Mouse (Mus musculus) right cerebral cortex, postnatal 4 days (tissue): ENCODE measurements at regions not wholly inside any gene's neighbourhood (a gene's known extent, or its start where the extent isn't known, plus 50 kb on each side); places are given as distances from the start of the nearest gene placed in this dataset.
"Not testable (repeated sequence)": the region's sequence is repeated elsewhere in the genome, so short reads cannot be mapped to it uniquely, and the experiment has no call there.

Experiments used
- DNase-seq: peaks from one replicate; pipeline ENCODE4 v3.0.0-alpha.2; 2022

DNA sequence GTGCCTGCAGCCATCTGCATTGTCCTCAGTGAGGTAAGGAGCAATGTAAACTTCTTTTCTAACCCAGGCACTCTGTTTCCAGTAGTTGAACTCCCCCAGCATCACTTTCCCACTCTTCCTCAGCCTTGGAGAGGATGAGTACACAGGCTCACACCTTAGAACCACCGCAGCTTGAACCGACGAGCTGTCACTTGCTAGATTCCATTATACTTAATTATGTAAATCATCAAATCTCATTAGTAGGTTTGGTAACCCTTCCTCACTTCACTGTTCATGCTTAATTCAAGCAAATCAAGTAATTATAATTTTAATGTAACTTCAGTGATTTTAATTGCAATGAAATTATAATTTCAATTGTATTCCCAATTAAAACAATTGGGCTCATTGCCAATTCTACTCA is 408.0 kb downstream of the Med10 start:
- no peak for DNase-seq

DNA sequence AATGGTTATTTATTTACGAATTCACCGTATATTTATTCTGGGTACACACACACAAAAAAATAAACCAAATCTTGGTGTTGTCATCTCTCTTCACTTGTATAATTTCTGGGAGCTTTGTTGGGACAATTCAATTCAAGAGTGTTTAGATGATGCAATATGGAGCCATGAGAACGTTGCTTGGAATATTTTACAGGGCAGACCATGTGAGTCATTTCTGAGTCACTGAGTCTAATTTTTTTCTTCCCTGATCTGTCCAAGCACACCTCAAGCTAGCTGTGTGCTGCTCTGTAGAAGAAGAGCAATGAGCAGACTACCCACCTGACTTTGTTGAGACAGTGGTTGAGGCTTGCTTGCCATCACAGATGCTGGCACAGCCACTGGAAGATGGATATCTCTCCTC is 410.8 kb downstream of the Med10 start:
- no peak for DNase-seq

DNA sequence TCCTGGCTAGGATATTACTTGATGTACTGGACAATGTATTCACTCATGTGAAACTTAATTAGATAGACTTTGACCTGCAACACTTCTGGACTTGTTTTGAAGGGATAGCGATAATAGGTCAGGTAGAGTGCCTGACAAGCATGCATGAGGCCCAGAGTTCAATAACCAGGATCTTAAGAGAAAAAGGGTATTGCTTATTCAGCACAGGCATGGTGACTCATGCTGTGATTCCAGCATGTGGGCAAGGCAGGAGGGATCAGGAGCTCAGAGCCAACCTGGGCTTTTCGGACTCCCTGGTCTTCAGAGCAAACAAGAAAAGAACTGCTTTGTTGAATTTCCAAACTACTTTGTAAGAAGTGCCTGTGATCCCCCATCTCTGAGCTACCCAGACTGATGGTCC is 411.4 kb downstream of the Med10 start:
- DNase-seq, result no peak

DNA sequence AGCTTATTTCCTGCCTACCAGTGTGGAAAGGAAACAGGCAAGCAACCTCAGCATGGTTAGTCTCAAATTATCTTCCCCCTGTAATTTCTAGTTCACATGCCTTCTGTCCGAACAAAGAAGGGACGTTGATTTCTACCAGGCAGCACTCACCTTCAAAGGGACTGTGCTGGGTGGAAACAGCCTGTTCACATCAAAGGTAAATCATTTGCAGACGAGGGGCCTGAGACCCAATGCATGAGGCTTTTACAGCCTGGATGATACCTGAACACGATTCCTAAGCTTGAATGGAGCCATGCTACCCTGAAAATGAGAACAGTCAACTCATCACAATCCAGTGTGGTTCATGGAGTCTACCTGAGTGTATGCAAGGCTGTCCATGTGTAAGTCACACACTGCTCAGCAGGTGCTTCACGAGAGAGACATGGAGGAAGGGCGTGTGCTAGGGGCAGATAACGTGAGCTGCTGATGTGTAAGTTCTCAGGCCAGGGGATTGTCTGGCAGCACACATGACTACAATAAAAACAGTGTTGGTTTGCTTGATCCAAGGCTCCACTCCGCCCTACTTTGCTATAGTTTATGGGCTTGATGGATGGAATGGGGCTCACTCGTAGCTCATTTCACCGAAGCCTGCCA is 411.9 kb downstream of the Med10 start:
- DNase-seq, result no peak

DNA sequence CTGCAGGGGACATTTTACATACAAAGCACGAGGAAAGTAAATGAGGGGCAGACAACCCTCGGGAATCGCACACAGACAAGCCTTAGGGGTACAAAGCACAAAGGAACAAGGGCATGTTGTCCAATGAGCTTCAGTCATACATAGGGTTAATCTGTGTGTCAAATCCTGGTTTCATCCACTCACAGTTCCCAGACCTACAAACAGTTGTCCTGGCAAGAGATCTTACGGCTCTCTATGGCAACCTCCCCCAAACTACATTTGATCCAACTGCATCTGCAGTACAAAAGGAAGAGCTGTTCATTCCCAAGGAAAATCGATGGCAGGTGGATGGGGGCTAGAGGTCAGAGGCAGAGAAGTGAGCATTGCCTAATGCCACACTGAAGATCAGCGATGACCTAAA is 413.9 kb downstream of the Med10 start:
- DNase-seq, result no peak

DNA sequence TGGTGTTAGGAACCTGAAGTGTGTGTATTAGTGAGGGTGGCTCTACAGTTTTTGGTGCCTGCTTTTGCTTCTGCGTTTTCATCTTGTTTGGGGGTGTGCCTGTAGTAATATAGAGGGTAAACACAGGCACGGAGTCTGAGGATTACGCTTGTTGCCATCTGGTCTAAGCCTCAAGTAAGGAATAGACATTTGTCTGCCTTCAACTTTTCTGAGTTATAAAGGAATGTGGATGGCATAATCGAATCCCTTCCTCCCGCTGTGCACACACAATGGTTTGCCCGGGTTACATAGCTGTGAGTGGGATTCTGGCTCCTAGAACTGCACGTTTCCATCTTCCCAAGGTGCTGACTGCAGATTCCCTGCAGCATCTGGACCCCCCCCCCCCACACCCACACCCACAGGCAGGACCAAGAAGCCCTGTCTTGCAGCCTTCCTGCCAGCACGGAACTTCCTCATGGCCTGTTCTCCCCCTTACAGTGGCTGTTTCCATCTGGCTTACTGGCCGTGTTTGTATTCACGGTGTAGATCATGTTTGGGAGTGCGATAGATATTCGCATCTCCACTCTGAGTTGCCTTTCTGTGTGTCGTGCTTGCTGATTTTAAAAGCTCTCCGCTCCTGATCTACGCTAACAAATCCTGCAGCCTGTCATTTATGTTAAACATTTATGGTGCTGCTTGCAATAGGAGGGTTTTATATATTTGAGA is 415.4 kb downstream of the Med10 start:
- peak; percentile 9 for DNase-seq

DNA sequence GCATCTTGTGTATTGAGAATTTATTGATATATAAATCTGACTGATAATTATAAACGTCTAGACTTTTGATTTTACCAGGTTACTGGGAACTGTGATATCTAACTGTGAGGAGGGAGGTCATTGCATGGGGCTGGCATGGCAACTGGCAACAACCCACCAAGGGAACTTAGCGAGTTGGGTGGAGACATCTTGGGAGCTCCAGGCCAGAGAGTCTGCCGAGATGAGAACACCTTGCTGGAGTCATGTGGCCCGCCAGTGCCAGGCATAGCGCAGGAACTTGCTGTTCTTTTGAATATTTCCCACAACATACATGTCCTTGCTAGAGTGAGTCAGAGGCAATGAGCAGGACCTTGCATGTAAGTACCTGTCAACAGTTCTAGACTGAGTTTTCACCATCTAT is 413.9 kb downstream of the Ice1 start:
- no peak for DNase-seq

DNA sequence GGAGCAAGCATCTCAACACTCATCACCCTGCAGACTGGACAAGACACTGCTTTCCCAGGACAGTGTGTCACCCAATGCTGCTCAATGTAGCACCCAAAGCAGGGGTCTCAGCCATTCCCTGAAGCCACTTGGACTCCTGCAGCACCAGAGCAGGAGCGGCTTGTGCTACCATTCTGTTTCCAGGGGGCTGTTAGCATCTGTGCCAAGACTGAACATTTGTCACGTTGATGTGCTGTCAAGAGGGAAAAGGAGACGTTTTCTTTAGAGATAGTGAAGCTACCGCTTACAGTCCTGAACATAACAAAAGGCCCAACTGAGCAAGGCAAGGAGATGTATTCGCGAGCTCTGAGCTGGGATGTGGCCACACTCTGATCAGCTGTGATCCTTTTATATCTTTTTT is 410.3 kb downstream of the Ice1 start:
- DNase-seq, result no peak

DNA sequence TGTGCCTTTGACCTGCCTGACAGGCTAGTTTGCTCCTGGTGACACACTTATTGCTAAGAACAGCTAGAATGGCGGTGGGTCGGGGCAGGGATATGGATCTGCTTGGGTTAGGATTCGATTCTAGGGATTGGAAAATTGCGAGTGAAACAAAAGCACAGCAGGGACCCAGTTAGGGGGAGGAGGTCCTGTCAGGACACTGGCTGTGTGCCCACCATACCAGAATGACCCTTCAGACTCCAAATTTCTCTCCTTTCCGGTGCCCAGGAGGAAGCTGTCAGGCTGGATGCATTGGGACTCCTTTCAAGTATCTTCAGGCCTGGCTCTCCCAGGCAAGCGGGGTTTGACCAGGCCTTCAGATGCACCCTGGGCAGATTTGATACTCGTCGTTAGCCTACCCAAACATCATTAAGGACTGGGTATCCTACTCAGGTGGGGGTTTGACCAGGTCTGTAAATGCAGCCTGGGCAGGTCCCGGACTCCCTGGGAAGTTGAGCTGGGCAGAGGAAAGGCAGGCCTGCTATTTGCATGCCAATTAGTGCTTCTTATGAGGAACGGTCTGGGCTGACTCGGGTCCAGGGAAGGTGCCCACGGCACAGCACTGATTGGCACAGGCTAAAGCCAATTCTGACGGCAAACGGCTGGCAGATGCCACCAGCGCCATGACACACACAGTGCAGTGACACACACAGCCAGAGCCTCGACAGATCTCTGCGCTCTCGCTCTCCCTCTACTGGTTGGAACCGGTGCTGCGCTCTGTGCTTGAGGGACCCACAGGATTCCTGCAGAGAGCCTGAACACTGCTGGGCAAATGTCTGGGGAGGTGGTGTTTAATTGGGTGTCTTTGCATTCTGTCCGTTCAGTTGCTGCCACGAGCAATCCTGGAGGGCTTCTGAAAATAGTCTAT is 403.3 kb downstream of the Ice1 start:
- DNase-seq, result peak; percentile 84

DNA sequence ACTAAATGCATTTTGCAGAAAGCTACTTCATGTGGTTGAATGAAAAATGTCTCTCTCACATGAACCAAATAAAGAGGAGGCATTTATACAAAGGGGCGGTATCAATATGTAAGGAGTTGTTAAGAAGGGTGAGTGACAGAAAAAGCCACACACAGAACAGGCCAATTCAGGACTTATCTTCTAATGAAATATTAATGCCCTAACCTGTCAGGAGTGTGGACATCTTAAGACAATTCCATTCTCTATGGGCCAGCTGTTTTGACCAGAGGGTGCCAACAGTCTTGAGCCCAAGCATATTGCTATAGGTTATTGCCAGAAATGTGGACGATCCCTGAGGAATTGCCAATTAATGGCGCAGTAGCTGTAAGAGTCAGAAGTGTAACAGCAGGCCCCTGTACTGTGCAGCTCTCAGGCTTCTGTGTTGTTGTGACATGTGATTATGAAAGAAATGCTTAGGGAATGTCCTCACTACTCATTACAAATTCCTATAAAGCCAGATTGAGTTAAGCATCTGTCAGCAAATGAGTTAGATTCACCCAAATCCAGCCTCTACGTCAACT is 393.8 kb downstream of the Ice1 start:
- DNase-seq, result no peak

DNA sequence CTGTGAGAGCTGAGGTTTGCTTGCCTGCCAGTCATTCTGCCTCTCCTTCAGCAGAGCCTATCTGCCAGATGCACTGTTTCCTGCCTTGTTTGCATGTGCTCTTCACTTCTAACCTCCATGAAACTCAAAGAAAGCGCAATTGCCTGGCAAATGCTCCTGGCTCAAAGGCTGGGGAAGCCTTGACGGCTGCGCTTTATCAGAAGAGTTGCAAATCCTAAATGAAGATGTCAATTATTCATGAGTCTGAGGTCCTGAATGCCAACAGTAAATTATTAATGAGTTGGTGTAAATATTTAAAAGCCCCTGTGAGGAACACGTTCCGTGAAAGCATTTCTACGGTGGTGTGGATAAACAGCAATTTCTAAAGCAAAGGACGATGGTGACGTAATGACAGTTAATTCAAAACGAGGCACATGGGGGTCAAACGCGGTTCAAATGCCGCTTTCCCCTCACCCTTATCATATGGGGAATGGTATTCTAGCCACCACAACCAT is 377.4 kb downstream of the Ice1 start:
- no peak for DNase-seq

DNA sequence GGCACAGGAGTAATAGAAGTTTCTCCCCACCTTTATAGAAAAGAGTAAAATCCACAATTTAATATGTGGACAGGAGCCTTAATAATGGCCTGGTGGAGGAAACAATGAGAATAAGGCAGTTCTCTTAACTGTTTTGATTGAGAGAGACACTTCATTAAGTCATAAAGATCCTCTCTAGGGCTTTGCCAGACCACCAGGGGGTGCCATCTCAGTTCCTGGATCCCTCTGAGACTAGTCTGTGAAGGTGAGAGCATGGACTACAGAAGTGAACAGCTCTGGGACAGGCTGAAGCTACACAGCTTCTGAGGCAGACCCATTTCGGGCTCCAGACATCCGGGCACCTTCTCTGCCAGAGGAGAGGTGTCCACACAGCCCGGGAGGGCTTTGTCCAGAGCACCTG is 373.8 kb downstream of the Ice1 start:
- DNase-seq, result no peak

DNA sequence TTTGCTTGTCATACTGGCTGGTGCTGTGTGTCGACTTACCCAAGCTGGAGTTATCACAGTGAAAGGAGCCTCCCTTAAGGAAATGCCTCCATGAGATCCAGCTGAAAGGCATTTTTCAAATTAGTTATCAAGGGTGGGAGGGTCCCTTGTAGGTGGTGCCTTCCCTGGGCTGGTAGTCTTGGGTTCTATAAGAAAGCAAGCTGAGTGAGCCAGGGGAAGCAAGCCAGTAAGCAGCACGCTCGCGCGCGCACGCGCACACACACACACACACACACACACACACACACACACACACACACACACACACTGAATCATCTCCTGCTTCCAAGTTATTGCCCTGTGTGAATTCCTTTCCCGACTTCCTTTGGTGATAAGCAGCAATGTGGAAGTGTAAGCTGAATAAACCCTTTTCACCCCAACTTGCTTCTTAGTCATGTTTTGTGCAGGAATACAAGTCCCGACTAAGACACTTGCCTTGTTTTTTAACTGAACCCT is 360.5 kb downstream of the Ice1 start:
- not testable (repeated sequence) for DNase-seq

DNA sequence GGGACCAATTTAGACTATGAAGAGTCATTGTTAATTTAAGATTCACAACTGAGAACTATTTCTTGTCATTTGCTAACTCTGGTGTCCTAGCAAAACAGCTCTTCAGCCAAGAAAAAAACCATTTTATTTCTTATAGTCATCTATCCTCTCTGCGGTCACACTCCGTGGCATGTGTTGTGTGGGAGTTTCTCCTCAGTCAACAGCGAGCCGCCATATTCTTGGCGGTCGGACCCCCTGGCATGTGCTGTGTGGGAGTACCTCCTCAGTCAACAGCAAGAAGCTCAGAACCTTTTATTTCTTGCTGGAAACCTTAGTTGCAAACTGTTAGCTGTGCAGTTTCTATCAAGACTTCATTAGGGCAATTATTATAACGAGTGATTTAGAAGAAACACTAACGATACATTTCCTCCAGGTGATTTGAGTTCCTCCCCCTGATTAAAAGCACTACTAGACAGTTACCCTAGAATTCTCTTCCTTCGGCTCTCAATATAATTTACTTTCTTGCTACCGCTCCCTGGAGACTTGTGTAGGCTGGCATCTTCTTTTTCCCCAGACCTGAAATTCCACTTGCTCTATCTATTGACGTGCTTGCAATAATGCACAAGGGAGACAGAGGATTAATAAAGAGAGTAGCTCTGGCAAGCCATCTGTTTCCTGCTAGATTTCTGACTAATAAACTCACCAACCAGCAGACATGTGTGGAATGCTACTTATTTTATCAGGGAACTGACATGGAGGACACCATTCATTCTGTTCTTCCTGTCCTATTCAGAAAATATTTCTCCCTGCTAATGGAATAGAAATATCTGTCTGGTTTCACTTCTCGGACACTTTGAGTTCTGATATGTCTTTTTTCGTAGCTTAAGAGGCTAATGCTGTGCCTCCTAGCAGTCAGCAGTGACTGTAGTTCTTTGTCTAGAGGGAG is 359.5 kb downstream of the Ice1 start:
- DNase-seq, result peak; percentile 52

DNA sequence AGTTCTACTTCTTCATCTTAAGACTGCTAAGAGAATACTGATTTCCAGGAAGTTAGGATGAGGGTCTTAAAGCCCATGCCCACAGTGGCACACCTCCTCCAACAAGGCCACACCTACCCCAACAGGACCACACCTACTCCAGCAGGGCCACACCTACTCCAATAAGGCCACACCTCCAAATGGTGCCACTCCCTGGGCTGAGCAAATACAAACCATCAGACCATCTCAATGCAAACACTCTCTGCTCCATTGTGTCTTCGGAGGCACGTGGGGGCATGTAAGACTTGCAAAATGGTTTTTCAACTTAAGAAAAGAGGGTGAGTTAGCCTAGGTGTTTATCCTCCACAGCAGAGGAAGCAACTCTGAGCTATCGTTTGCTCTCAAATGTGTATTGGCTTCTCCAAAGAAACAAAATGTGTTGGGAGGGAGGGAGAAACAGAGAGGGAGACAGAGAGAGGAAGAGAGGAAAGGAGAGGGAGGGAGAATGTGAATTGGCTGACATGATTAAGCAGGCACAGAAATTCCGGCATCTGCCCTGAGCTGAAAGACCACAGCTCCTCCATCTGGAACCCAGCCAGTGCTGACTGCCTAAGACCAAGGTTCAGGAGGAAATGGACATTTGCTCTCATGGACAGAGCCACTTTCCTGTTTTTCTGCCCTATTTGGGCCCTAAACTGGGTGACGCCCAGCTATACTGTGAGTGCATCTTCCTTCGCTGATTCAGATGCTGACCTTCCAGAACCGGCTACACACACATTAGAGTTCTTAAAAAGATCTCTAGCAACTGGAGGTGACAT is 356.2 kb downstream of the Ice1 start:
- no peak for DNase-seq

DNA sequence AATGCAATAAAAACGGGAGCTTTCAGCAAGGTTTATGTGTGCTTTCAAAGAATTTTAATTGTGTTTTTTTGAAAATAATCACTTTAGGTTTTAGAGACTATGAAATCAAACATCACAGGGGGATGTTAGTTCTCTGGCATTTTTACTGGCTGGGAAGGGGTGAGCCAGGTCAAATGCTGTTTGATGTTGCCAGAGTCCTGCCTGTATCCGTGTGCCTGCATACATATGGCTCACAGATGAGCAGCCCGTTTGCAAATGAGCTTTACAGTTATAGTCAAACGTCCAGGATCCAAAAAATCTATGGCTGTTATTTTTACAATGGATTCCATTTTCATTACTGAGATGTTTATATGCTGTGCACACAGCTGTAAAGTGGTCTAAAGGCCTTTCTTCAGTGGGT is 354.7 kb downstream of the Ice1 start:
- DNase-seq, result no peak

DNA sequence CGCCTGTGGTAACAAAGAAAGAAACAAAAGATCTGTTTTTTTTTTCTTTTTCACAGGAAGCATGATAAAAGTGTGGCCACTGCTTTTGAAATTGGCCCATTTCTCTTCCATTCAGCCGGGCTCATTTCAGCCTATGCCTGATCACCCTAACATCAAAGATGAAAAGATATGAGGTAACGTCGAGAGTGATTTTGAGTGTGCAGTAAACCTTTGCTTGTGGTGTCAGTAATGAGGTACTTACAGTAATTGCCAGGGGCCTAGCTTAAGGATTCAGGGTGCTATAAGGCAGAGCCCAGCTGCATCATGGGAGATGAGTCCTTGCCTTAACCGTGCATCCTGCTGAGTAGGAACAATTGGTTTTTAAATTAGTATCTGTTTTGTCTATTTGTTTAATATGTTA is 354.2 kb downstream of the Ice1 start:
- DNase-seq, result no peak

DNA sequence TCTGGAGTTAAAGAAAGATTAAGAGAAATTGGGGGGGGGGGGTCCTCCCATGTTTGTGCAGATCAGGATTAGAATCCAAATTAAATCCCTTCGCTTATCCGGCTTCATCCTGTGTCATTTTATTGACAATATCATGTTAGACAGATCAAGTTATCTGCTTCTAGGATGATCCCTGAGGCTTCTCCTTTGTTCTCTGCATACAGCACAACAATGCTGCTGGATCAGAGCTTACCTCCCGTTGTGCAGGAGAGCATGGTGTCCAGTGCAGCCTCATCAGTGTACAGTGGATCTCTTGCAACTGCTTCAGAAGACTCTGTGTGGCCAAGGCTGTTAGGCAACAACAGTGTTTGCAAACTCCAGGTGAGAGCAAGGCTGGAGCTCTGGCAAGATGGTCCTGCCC is 344.7 kb downstream of the Ice1 start:
- no peak for DNase-seq

DNA sequence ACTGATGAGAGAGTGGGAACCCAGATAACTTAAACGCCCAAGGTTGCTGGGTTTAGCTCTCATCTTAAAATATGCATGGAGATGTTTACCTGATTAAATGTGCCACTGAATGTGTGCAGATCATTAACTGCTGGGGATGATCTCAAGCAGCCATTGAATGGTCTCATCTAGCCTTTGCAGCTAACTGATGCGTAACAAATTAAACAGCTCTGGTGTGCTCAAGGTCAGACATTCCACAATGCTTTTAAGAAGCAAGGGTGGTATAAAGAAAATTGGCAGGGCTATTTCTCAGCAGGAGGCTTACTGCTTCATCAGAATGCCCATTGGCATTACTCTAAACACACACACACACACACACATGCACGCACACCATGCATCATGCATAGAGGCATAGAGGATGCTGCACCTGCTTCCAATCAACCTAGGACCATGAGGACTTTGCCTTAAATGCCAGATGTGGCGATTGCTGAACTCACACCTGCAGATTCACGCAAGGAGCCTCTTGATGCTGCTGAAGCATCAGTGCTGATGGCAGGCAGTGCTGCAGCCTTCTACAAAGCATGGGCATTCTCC is 333.4 kb downstream of the Ice1 start:
- DNase-seq, result no peak

DNA sequence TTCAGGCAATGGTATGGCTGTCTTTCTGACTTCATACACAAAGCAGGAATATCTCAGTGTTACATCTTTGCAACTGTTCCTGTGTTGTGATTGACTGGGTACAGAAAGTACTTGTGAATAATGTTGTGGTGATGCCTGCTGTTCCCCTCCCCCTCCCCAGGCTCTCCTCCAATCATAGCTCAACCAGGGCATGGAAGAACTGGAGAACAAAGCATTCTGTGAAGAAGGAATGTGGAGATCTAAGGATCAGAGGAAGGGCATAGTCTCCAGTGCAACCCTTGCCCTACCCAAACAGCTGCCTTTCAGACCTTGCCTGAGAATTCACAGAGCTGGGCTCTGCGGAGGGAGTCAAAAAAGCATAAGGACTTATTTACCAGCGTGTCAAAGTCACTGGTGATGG is 326.9 kb downstream of the Ice1 start:
- no peak for DNase-seq
